Mouse (Mus musculus) hindbrain, embryonic 14.5 days (tissue): ENCODE data around the gene Suds3. TPM values are rescaled to one million over a fixed set of nuclear protein-coding genes. Genes with fewer than 3 reads are reported as not detected.

Experiments
- ATAC-seq: fragments of 200-750 bp; cut with Nextera tagmentation; 2 replicates; pipeline ENCODE4 v1.8.0; 2017; ENCODE audit warnings: moderate number of reproducible peaks, mild to moderate bottlenecking, moderate TSS enrichment, moderate library complexity; ENCODE audit not compliant: low FRiP score
- DNase-seq: peaks from one replicate; pipeline ENCODE4 v3.0.0-alpha.2; 2015; ENCODE audit warnings: low spot score
- H3K27ac ChIP-seq: fragments of 300-500 bp; sonication (generic); 2 replicates; pipeline ENCODE4 v1.5.1; 2014; ENCODE audit warnings: mild to moderate bottlenecking, moderate library complexity
- H3K27me3 ChIP-seq: fragments of 300-500 bp; sonication (generic); 2 replicates; pipeline ENCODE4 v1.6.1; 2014; ENCODE audit warnings: mild to moderate bottlenecking, low read length, mixed read lengths; ENCODE audit not compliant: control insufficient read depth, insufficient read depth
- H3K36me3 ChIP-seq: fragments of 300-500 bp; sonication (generic); replicated peaks from 2 replicates; pipeline ENCODE4 v1.6.1; 2014; ENCODE audit not compliant: control insufficient read depth, insufficient read depth
- H3K4me1 ChIP-seq: fragments of 300-500 bp; sonication (generic); replicated peaks from 2 replicates; pipeline ENCODE4 v1.6.1; 2014; ENCODE audit warnings: antibody characterized with exemption, low read length, mixed read lengths; ENCODE audit not compliant: control insufficient read depth, insufficient read depth
- H3K4me2 ChIP-seq: fragments of 300-500 bp; sonication (generic); replicated peaks from 2 replicates; pipeline ENCODE4 v1.6.1; 2014; ENCODE audit warnings: mild to moderate bottlenecking, moderate library complexity
- H3K4me3 ChIP-seq: fragments of 300-500 bp; sonication (generic); replicated peaks from 2 replicates; pipeline ENCODE4 v1.5.1; 2014; ENCODE audit warnings: mild to moderate bottlenecking, low read length
- H3K9ac ChIP-seq: fragments of 300-500 bp; sonication (generic); 2 replicates; pipeline ENCODE4 v1.6.1; 2014
- H3K9me3 ChIP-seq: fragments of 300-500 bp; sonication (generic); 2 replicates; pipeline ENCODE4 v1.6.1; 2016; ENCODE audit warnings: low read length; ENCODE audit not compliant: control insufficient read depth
- WGBS: fragments of 180-500 bp; shearing (Covaris S2); extraction: QIAGEN DNeasy Blood & Tissue Kit; methylation state at CpG from one replicate; pipeline ENCODE4 v1.1.7; 2014; 5-methylcytosine and 5-hydroxymethylcytosine counted together
- polyA plus RNA-seq: library from polyadenylated mRNA; unstranded; fragments of >200 nt; fragmentation: Nextera tagmentation; extraction: Ambion mirVana; gene quantifications from 2 replicates; pipeline ENCODE4 v1.2.1, GENCODE M21; 2014

Gene Suds3
- polyA plus RNA-seq, 1 experiment from 2014 or later = 52.8 TPM

DNA sequence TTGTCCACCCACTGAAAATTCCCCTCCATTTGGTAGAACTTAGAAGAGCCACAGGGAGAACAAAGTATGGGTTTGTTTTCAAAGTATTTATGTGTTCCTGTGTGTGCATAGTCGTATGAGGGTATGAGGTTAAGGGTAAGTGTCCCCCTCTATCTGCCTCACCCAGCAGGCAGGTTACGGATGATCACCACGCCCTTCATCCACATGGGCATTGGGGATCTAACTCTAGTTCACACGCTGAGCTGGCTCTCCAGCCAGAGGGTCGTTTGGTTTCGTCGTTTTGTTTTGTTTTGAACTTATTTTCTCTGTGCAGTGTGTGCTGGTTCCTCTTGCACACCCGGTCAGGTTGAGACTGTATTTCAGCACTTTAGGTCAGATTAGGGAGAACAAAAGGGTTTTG lies 21.7 kb upstream of the Suds3 start:
- Histone ChIP-seq H3K4me3 (no peak overlapping the region), H3K4me2 (no peak overlapping the region), H3K27ac (no peak overlapping the region), H3K27me3 (no peaks in the 10 kb centered on the region), H3K36me3 (no peaks in the 10 kb centered on the region), H3K9me3 (no peaks in the 10 kb centered on the region), H3K9ac (no peak overlapping the region), H3K4me1 (peaks cover 7% of the 10 kb centered on the region; the same call in 1 of the 2 replicates)
- no peak for ATAC-seq
- DNase-seq = no peak
- 86% methylated on average over 8 of the region's 8 CpGs for WGBS

DNA sequence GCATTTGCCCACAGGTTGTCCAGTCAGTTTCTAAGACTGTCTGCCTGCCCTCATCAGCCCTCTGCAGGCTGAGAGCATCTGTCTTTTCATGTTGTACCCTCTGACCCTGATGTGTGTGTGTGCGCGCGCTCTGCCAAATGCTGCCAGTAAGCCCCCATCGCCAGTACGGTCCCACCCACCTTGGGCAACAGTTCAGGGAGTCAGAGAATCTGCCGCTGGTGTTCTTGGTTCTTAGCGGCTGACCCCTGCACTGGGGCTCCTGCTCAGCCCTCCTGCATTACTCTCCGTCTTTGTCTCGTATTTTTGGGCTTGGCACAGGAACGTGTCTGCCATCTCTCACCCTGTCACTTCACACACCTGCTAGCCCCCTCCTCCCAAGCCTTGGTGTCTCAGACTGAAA lies 21.1 kb upstream of the Suds3 start:
- ATAC-seq (no peak), DNase-seq (no peak)
- no peak overlapping the region for H3K9ac ChIP-seq
- no peaks in the 10 kb centered on the region for H3K27me3 ChIP-seq
- 54% methylated on average over 10 of the region's 10 CpGs for WGBS
- no peak overlapping the region for H3K4me2 ChIP-seq
- H3K4me1 ChIP-seq = peaks cover 7% of the 10 kb centered on the region; the same call in 1 of the 2 replicates
- H3K27ac ChIP-seq = no peak overlapping the region
- no peaks in the 10 kb centered on the region for H3K9me3 ChIP-seq
- H3K36me3 ChIP-seq = no peaks in the 10 kb centered on the region
- no peak overlapping the region for H3K4me3 ChIP-seq

DNA sequence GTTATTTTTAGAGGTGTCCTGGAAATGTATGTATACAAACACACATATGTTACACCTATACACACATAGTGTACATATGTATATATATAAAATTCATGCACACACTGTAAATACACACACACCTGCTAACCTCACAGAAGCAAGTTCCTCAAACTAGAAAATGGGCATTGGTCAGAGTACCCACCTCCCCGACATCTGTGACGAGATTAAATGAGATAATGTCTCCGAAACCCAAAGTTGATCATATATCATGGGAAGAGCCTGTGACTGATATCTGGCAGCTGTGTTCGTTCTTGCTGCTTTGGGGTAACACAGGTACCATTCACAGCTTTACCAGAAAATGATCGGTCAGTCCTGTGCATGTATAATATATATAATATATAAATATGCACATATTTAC lies 20.7 kb upstream of the Suds3 start:
- Histone ChIP-seq H3K4me1 (peaks cover 7% of the 10 kb centered on the region; the same call in 1 of the 2 replicates), H3K27me3 (no peaks in the 10 kb centered on the region), H3K36me3 (no peaks in the 10 kb centered on the region), H3K4me2 (no peak overlapping the region), H3K27ac (no peak overlapping the region), H3K9me3 (no peaks in the 10 kb centered on the region), H3K4me3 (no peak overlapping the region), H3K9ac (no peak overlapping the region)
- DNase-seq = no peak
- WGBS = 96% methylated on average over 5 of the region's 5 CpGs
- ATAC-seq = no peak

DNA sequence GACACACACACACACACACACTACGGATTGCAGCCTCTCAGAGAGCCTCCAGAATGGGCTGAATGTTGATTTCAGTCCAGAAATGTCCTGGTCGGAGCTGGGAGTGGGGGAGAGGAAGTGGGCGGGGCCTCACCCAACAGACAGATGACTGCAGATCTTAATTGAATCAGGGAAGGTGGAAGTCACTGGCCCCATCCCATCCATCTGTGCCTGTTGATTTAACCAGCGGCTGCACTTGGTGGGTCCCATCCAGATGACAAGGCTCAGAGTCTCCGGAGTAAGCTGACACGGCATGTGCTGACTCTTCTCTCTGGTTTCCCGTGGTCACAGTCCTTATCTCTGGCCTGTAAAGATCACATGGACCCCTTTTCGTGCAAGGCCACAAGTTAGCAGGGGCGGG lies 20.0 kb upstream of the Suds3 start:
- H3K27ac ChIP-seq = 0 out of 2 replicates have a peak overlapping the region, but pooled peaks have one; percentile 20
- H3K9ac ChIP-seq = no peak overlapping the region
- no peak for ATAC-seq
- 33% methylated on average over 9 of the region's 9 CpGs for WGBS
- peak overlapping the region; percentile 10; the same call in 1 of the 2 replicates for H3K4me2 ChIP-seq
- no peak overlapping the region for H3K4me3 ChIP-seq
- H3K4me1 ChIP-seq = peaks cover 7% of the 10 kb centered on the region; the same call in 1 of the 2 replicates
- H3K9me3 ChIP-seq = no peaks in the 10 kb centered on the region
- H3K36me3 ChIP-seq = no peaks in the 10 kb centered on the region
- no peak for DNase-seq
- no peaks in the 10 kb centered on the region for H3K27me3 ChIP-seq

DNA sequence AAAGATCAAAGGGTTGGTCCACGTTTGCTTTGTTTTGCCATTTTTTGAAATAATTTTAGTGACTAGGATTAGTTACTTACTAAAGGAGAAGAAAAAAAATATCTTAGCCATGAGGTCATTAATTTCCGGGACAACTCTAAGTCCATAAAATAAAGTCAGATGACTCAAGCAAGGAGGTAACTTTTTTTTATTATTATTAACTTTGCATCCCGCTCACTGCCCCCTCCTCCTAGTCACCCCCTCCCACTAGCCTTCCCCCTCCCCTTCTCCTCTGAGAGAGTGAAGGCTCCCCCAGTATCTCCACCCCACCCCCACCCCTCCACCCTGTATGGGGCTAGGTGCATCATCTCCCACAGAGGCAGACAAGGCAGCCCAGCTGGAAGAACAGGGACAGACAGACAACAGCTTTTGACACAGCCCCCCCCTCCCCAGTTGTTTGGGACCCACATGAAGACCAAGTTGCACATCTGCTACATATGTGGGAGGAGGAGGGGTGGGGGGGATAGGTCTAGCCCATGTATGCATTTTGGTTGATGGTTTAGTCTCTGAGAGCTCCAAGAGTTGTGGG lies 19.1 kb upstream of the Suds3 start:
- Histone ChIP-seq H3K4me2 (peak overlapping the region; percentile 10; the same call in 1 of the 2 replicates), H3K4me3 (no peak overlapping the region), H3K4me1 (peaks cover 7% of the 10 kb centered on the region; the same call in 1 of the 2 replicates), H3K27me3 (no peaks in the 10 kb centered on the region), H3K36me3 (no peaks in the 10 kb centered on the region), H3K27ac (no peak overlapping the region), H3K9me3 (no peaks in the 10 kb centered on the region), H3K9ac (no peak overlapping the region)
- no peak for DNase-seq
- 71% methylated on average over 3 of the region's 3 CpGs for WGBS
- ATAC-seq = no peak

DNA sequence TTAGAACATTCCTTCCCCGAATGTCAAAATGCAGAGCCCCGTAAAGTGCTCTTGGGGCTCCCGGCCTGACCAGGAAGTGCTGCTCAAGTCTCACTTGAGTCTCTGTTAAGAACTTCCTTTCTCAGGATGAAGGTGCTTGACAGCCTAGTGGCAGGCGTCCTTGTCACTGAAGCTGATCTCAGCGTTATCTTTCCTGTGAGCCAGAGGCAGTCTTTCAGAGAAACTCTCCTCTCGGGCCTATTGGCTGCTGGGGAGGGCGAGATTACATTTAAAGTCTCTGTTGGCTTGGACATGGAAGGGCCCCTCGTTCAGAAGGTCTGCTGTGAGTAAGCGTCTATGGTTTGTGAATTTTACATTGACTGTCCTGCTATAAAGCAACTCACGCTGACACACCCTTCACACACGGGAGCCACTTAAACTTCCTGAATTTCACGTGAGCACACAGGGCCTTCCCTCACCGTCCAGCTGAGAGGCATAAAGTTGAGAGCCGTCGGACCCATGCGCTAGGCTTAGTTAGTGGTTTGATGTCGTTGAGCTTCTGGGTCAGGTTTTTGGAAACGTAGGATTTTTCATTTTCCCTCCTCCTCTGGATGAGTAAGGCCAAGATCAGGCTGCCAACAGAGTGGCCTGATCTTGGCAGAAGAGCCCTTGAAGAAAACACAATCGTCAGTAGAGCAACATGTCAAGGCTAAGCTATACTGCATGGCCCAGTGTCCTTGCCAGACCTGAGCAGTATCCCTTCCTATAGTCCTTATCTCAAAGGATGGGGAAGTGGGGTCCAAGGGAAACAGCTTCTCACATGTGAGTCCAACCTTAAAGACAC lies 18.4 kb upstream of the Suds3 start:
- DNase-seq (no peak), ATAC-seq (no peak)
- no peaks in the 10 kb centered on the region for H3K36me3 ChIP-seq
- peaks cover 7% of the 10 kb centered on the region; the same call in 1 of the 2 replicates for H3K4me1 ChIP-seq
- no peaks in the 10 kb centered on the region for H3K9me3 ChIP-seq
- H3K9ac ChIP-seq = no peak overlapping the region
- H3K4me3 ChIP-seq = no peak overlapping the region
- H3K4me2 ChIP-seq = no peak overlapping the region
- 85% methylated on average over 19 of the region's 19 CpGs for WGBS
- no peaks in the 10 kb centered on the region for H3K27me3 ChIP-seq
- H3K27ac ChIP-seq = no peak overlapping the region

DNA sequence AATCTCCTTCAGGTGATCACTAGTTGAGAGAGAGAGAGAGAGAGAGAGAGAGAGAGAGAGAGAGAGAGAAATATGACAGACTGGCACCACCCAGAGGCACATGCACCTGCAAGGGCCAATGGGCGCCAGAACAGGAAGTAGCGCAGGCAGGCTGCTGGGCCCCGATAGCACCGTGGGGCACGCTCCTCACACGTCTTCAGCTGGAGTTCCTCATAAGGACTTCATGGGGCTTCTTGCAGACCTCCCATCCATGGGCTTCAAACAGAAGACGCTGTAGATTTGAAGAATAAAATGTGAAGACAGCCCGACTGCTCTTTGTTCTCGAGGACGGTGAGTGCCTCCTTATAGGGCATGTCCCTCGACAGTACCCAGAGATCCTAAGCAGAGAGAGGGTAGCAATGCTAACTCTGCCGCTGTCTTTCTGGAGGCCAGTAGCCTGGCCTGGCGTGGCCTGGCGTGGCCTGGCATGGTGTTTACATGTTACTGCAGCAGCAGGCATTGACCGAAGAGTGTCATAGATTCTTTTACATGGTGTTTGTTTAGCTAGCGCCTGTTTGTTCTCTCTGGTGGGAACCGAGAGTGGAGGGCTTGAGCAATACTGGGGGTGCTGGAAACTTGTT lies 17.6 kb upstream of the Suds3 start:
- H3K27me3 ChIP-seq = no peaks in the 10 kb centered on the region
- DNase-seq (no peak), ATAC-seq (no peak)
- WGBS = 87% methylated on average over 17 of the region's 17 CpGs
- H3K4me3 ChIP-seq = no peak overlapping the region
- peaks cover 7% of the 10 kb centered on the region; the same call in 1 of the 2 replicates for H3K4me1 ChIP-seq
- H3K27ac ChIP-seq = no peak overlapping the region
- no peak overlapping the region for H3K4me2 ChIP-seq
- no peaks in the 10 kb centered on the region for H3K36me3 ChIP-seq
- no peaks in the 10 kb centered on the region for H3K9me3 ChIP-seq
- H3K9ac ChIP-seq = no peak overlapping the region

DNA sequence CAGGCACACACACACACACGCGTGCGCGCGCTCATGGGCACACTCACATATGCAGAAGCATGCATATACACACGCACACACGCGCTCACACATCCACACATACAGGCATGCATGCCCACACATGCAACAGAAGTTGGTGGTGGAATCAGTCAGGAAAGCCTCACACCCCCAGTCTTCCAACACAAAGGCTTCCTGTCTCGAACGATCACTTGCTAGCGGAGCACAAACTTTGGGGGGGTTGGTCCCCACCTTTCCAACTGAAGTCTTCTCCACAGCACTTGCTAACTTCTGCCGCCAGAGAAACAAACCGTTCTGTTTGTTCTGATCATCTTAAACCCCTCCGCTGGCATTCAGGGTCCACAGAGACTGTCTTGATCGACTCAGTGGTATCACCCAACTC lies 14.8 kb upstream of the Suds3 start:
- WGBS = 95% methylated on average over 15 of the region's 15 CpGs
- Histone ChIP-seq H3K4me3 (no peak overlapping the region), H3K27ac (no peak overlapping the region), H3K4me1 (peaks cover 7% of the 10 kb centered on the region; the same call in 1 of the 2 replicates), H3K9ac (no peak overlapping the region), H3K36me3 (no peaks in the 10 kb centered on the region), H3K27me3 (no peaks in the 10 kb centered on the region), H3K4me2 (no peak overlapping the region), H3K9me3 (no peaks in the 10 kb centered on the region)
- ATAC-seq (no peak), DNase-seq (no peak)

DNA sequence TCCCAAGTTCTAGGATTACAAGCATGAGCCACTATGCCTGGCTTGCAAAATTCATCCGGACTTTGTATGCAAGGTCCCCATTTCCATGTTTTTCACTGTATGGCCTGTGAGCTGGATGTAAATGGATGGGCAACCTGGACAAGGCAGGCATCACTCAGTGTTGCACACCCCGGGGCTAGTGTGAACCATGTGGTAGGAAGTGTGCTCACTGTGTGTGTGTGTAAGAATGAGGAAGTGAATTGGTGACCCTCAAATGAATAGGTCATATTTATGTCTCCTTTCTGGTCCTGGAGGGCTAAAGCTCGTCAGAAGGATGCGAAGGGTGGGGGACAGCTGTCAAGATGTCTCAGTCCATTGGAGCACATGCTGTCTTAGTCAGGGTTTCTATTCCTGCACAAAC lies 11.1 kb upstream of the Suds3 start:
- Histone ChIP-seq H3K4me3 (no peak overlapping the region), H3K27me3 (no peaks in the 10 kb centered on the region), H3K27ac (no peak overlapping the region), H3K4me2 (no peak overlapping the region), H3K9ac (no peak overlapping the region), H3K36me3 (no peaks in the 10 kb centered on the region), H3K9me3 (no peaks in the 10 kb centered on the region), H3K4me1 (no peaks in the 10 kb centered on the region)
- WGBS = 87% methylated on average over 4 of the region's 4 CpGs
- ATAC-seq (no peak), DNase-seq (no peak)
